Mouse (Mus musculus) midbrain, postnatal 0 days (tissue): ENCODE results near the gene Tcf20. TPM values are rescaled to one million over a fixed set of nuclear protein-coding genes. Genes with fewer than 3 reads are reported as not detected.
A peak's percentile ranks its signal among the peaks of the same experiment; 100 is the strongest.

Experiments
- ATAC-seq: fragments of 200-750 bp; cut with Nextera tagmentation; 2 replicates; pipeline ENCODE4 v1.8.0; 2017; ENCODE audit warnings: moderate number of reproducible peaks, mild to moderate bottlenecking, moderate TSS enrichment, moderate library complexity; ENCODE audit not compliant: low FRiP score
- DNase-seq: peaks from one replicate; pipeline ENCODE4 v3.0.0-alpha.2; 2015; ENCODE audit warnings: low spot score
- H3K27ac ChIP-seq: fragments of 300-500 bp; sonication (generic); 2 replicates; pipeline ENCODE4 v1.5.1; 2014; ENCODE audit warnings: low read depth, mild to moderate bottlenecking, low read length, mixed read lengths
- H3K27me3 ChIP-seq: fragments of 300-500 bp; sonication (generic); 2 replicates; pipeline ENCODE4 v1.6.1; 2014; ENCODE audit warnings: low read length, control low read depth, mixed read lengths; ENCODE audit not compliant: insufficient read depth
- H3K36me3 ChIP-seq: fragments of 300-500 bp; sonication (generic); 2 replicates; pipeline ENCODE4 v1.6.1; 2014; ENCODE audit warnings: low read length, control low read depth, mixed read lengths; ENCODE audit not compliant: insufficient read depth
- H3K4me1 ChIP-seq: fragments of 300-500 bp; sonication (generic); 2 replicates; pipeline ENCODE4 v1.6.1; 2014; ENCODE audit warnings: mild to moderate bottlenecking, control low read depth, antibody characterized with exemption, low read length, mixed read lengths; ENCODE audit not compliant: insufficient read depth
- H3K4me2 ChIP-seq: fragments of 300-500 bp; sonication (generic); 2 replicates; pipeline ENCODE4 v1.6.1; 2014; ENCODE audit warnings: low read depth, mild to moderate bottlenecking, low read length, mixed read lengths; ENCODE audit not compliant: poor library complexity, severe bottlenecking
- H3K4me3 ChIP-seq: fragments of 300-500 bp; sonication (generic); 2 replicates; pipeline ENCODE4 v1.5.1; 2014; ENCODE audit warnings: low read depth, mild to moderate bottlenecking, low read length, moderate library complexity
- H3K9ac ChIP-seq: fragments of 300-500 bp; sonication (generic); replicated peaks from 2 replicates; pipeline ENCODE4 v1.6.1; 2014; ENCODE audit warnings: mild to moderate bottlenecking, low read length, moderate library complexity, mixed read lengths; ENCODE audit not compliant: poor library complexity, severe bottlenecking
- H3K9me3 ChIP-seq: fragments of 300-500 bp; sonication (generic); 2 replicates; pipeline ENCODE4 v1.6.1; 2016; ENCODE audit warnings: low read length, control low read depth
- CTCF ChIP-seq: IDR thresholded peaks from 2 replicates; pipeline ENCODE4 v1.5.1; 2016; ENCODE audit warnings: antibody characterized with exemption, mild to moderate bottlenecking
- WGBS: fragments of 180-500 bp; shearing (Covaris S2); extraction: QIAGEN DNeasy Blood & Tissue Kit; methylation state at CpG from one replicate; pipeline ENCODE4 v1.1.7; 2014; 5-methylcytosine and 5-hydroxymethylcytosine counted together
- polyA plus RNA-seq: library from polyadenylated mRNA; unstranded; fragments of >200 nt; fragmentation: Nextera tagmentation; extraction: Ambion mirVana; gene quantifications from 2 replicates; pipeline ENCODE4 v1.2.1, GENCODE M21; 2015
- total RNA-seq: library from RNA; depleted of rRNA; stranded (reverse); fragments of >200 nt; gene quantifications from 2 replicates; pipeline ENCODE4 v1.2.3, GENCODE M21; 2014

The Tcf20 gene
- total and polyA plus RNA-seq, 2 experiments from 2014 or later = 11.8 to 125 TPM

- Histone ChIP-seq H3K9ac (peak overlapping the region; percentile 51), H3K9me3 (no peaks in the 10 kb centered on the region), H3K36me3 (no peaks in the 10 kb centered on the region), H3K27ac (peak overlapping the region; percentile 70), H3K4me2 (peak overlapping the region; percentile 77), H3K4me1 (peaks cover 38% of the 10 kb centered on the region), H3K27me3 (no peaks in the 10 kb centered on the region), H3K4me3 (peak overlapping the region; percentile 25)
- 1% methylated on average over 16 of the region's 16 CpGs for WGBS
- DNase-seq (peak; percentile 75), ATAC-seq (peak; percentile 42)
- peak; percentile 22; the same call in 1 of the 2 replicates for TF ChIP-seq CTCF
Measured at GRCm38 (mm10) chr15:82958253-82958701, 29.4 kb downstream of the Tcf20 start.

- Histone ChIP-seq H3K4me2 (no peak overlapping the region), H3K9ac (no peak overlapping the region), H3K27ac (no peak overlapping the region), H3K4me1 (peaks cover 44% of the 10 kb centered on the region), H3K36me3 (no peaks in the 10 kb centered on the region), H3K9me3 (no peaks in the 10 kb centered on the region), H3K4me3 (no peak overlapping the region), H3K27me3 (no peaks in the 10 kb centered on the region)
- whole genome bisulfite sequencing = 65% methylated on average over 4 of the region's 4 CpGs
- DNase-seq = no peak
- ATAC-seq = no peak
- no peak for TF ChIP-seq CTCF
Measured at GRCm38 (mm10) chr15:82956721-82957120, 31.0 kb downstream of the Tcf20 start.

GRCm38 (mm10) chr15:82956310-82956709 is 31.4 kb downstream of the Tcf20 start:
- no peak overlapping the region for H3K27ac ChIP-seq
- H3K4me1 ChIP-seq = peaks cover 41% of the 10 kb centered on the region
- no peaks in the 10 kb centered on the region for H3K9me3 ChIP-seq
- no peak; the same call in 1 of the 2 replicates for ATAC-seq
- H3K36me3 ChIP-seq = no peaks in the 10 kb centered on the region
- DNase-seq = peak; percentile 74
- H3K27me3 ChIP-seq = no peaks in the 10 kb centered on the region
- H3K4me2 ChIP-seq = no peak overlapping the region
- TF ChIP-seq CTCF = no peak
- no peak overlapping the region for H3K9ac ChIP-seq
- 89% methylated on average over 3 of the region's 3 CpGs for WGBS
- H3K4me3 ChIP-seq = no peak overlapping the region

GRCm38 (mm10) chr15:82955286-82955685 is 32.4 kb downstream of the Tcf20 start:
- H3K9ac ChIP-seq = no peak overlapping the region

GRCm38 (mm10) chr15:82954034-82954433 is 33.6 kb downstream of the Tcf20 start:
- no peaks in the 10 kb centered on the region for H3K27me3 ChIP-seq
- H3K4me3 ChIP-seq = no peak overlapping the region
- no peak overlapping the region for H3K27ac ChIP-seq
- H3K36me3 ChIP-seq = no peaks in the 10 kb centered on the region
- TF ChIP-seq CTCF = no peak
- peak overlapping the region; percentile 42; the same call in 1 of the 2 replicates for H3K9ac ChIP-seq
- H3K9me3 ChIP-seq = no peaks in the 10 kb centered on the region
- H3K4me2 ChIP-seq = no peak overlapping the region
- DNase-seq (no peak), ATAC-seq (no peak)
- WGBS = 55% methylated on average over 5 of the region's 5 CpGs
- H3K4me1 ChIP-seq = peaks cover 29% of the 10 kb centered on the region

More at GRCm38 (mm10) chr15:82955286-82955685, 32.4 kb downstream of the Tcf20 start:
- WGBS = 76% methylated on average over 8 of the region's 8 CpGs
- Histone ChIP-seq H3K4me1 (peaks cover 38% of the 10 kb centered on the region), H3K4me3 (no peak overlapping the region), H3K36me3 (no peaks in the 10 kb centered on the region), H3K27me3 (no peaks in the 10 kb centered on the region), H3K9me3 (no peaks in the 10 kb centered on the region), H3K4me2 (no peak overlapping the region), H3K27ac (no peak overlapping the region)
- no peak for TF ChIP-seq CTCF
- ATAC-seq (no peak), DNase-seq (no peak)

- Histone ChIP-seq H3K4me2 (no peak overlapping the region), H3K27me3 (no peaks in the 10 kb centered on the region), H3K36me3 (no peaks in the 10 kb centered on the region), H3K9me3 (no peaks in the 10 kb centered on the region), H3K4me3 (no peak overlapping the region), H3K4me1 (peaks cover 22% of the 10 kb centered on the region), H3K27ac (no peak overlapping the region), H3K9ac (no peak overlapping the region)
- DNase-seq = no peak
- no peak for TF ChIP-seq CTCF
- no peak for ATAC-seq
- 34% methylated on average over 4 of the region's 4 CpGs for WGBS
Measured at GRCm38 (mm10) chr15:82953096-82953495, 34.6 kb downstream of the Tcf20 start.
